ENCODE assay signal across 16 mouse cellular contexts in the genomic region with DNA sequence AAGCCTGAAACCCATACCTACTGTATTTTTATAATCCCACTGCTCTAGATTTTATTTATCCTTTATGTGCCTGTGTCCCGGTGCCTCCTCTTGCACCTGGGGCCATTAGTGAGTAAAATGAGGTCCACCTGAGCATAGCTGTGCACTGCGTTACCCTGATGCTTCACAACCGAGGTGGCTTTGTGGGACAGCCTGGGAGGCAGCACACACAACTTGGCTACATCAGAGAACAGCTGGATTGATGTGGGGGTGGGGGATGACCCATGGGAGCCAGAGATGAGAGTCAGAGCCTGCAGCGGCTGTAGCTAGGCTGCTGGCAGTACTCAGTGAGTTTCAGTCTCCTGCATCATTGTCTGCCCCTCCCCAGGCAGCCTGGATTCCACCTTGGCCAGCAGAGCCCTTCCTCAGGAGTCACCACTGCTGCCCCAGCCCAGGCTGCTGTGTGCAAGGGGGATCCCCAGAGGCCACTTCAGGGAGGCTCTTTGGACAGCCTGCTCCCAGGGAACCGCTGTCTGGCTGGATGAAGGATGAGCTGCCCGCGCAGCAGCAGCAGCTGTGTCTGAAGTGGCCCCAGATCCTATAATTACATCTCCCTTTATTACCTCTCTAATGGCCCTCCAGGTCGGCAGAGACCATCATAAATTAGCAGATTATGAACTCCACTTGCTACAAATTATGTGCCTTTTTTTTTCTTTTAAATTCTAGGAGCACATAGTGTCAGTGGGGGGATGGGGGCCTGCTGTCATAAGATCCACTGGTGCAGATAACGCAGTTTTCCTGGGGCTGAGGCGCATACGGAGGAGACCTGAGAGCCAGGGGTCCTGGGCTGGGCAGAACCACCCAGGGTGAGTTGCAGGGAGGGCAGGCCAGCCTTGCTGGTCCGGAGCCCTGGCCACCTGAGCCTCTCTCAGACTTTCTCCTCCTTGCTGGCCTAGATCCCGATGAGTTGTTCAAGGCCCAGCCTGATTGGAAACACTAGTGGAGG.
A peak's percentile ranks its signal among the peaks of the same experiment; 100 is the strongest.
DNase-seq lines count a peak whose midpoint lies in the region; ATAC-seq and TF ChIP-seq lines count a peak whose summit lies in the region.
"Had no signal": no experiment of that assay in that cellular context is flagged by ENCODE, and none has a peak within 500 bp of the region (broad histone marks: within the 10 kb centered on the region; RNA-seq: fewer than 3 reads in every experiment).

No protein-coding gene starts in this region.

- no peak overlapping the region for H3K4me2 ChIP-seq in kidney, embryonic 16.5 days (replicated peaks; ENCODE audit: low read depth, low read length)
- no peak overlapping the region for H3K4me2 ChIP-seq in hindbrain, embryonic 14.5 days (replicated peaks)
- H3K4me2 ChIP-seq in midbrain, postnatal 0 days (ENCODE audit: low read depth, low read length, poor library complexity, severe bottlenecking) = no peak overlapping the region
- H3K4me2 ChIP-seq: limb, embryonic 13.5 days had no signal

- intact Hi-C loops in left cerebral cortex, postnatal 25 days (cut with DNase I) = no loop called here

- no peak for DNase-seq in kidney, adult 18-20 months
- DNase-seq in brain, embryonic 14.5 days (ENCODE audit: low read depth) = peak; percentile 33
- no peak for DNase-seq in hindbrain, embryonic 14.5 days (ENCODE audit: low spot score)
- DNase-seq in midbrain, postnatal 0 days (ENCODE audit: low spot score) = peak; percentile 12
- no peak for DNase-seq in left cerebral cortex, postnatal 25 days (ENCODE audit: low spot score in 2 of 2)
- DNase-seq in right cerebral cortex, postnatal 25 days = no peak
- no peak for DNase-seq in adrenal gland, postnatal 10 days
- DNase-seq: adrenal gland, postnatal 36 days; cerebellum, adult 2 months; heart, adult 18-20 months; lung, postnatal 36 days; spleen, adult 18-20 months; thymus, adult 2 months had no signal

- H3K4me1 ChIP-seq in kidney, embryonic 16.5 days (ENCODE audit: insufficient read depth, low read length) = 0 out of 2 replicates have a peak, but pooled peaks cover 2% of the 10 kb centered on the region
- peaks cover 9% of the 10 kb centered on the region for H3K4me1 ChIP-seq in hindbrain, embryonic 14.5 days (replicated peaks; ENCODE audit: control insufficient read depth, insufficient read depth, low read length)
- H3K4me1 ChIP-seq in midbrain, postnatal 0 days (ENCODE audit: insufficient read depth, low read length) = no peaks in the 10 kb centered on the region

- ATAC-seq in kidney, embryonic 16.5 days (ENCODE audit: low FRiP score, low TSS enrichment) = peak; percentile 53; the same call in 1 of the 2 replicates
- peak; percentile 68; the same call in 1 of the 2 replicates for ATAC-seq in hindbrain, embryonic 14.5 days (ENCODE audit: low FRiP score)
- ATAC-seq in midbrain, postnatal 0 days (ENCODE audit: low FRiP score) = no peak
- ATAC-seq: CD4-positive, CD25-positive, alpha-beta regulatory T cell, adult 4 months had no signal

- H3K36me3 ChIP-seq in kidney, embryonic 16.5 days (ENCODE audit: insufficient read depth, low read length) = no peaks in the 10 kb centered on the region
- no peaks in the 10 kb centered on the region for H3K36me3 ChIP-seq in hindbrain, embryonic 14.5 days (replicated peaks; ENCODE audit: control insufficient read depth, insufficient read depth)
- H3K36me3 ChIP-seq in midbrain, postnatal 0 days (ENCODE audit: insufficient read depth, low read length) = no peaks in the 10 kb centered on the region
- H3K36me3 ChIP-seq: limb, embryonic 13.5 days had no signal

- H3K4me3 ChIP-seq in kidney, embryonic 16.5 days (ENCODE audit: low read length) = no peak overlapping the region
- H3K4me3 ChIP-seq in hindbrain, embryonic 14.5 days (replicated peaks; ENCODE audit: low read length) = no peak overlapping the region
- no peak overlapping the region for H3K4me3 ChIP-seq in midbrain, postnatal 0 days (ENCODE audit: low read depth, low read length)
- H3K4me3 ChIP-seq: limb, embryonic 13.5 days had no signal

- 24% methylated on average over 13 of the region's 13 CpGs for WGBS in kidney, embryonic 16.5 days
- 34% methylated on average over 13 of the region's 13 CpGs for WGBS in hindbrain, embryonic 14.5 days
- WGBS in midbrain, postnatal 0 days = 52% methylated on average over 13 of the region's 13 CpGs

- no peaks in the 10 kb centered on the region for H3K9me3 ChIP-seq in kidney, embryonic 16.5 days (ENCODE audit: low read length)
- no peaks in the 10 kb centered on the region for H3K9me3 ChIP-seq in hindbrain, embryonic 14.5 days (ENCODE audit: control insufficient read depth, low read length)
- no peaks in the 10 kb centered on the region for H3K9me3 ChIP-seq in midbrain, postnatal 0 days (ENCODE audit: low read length)

- TF ChIP-seq CTCF in brain, embryonic 14.5 days (IDR thresholded peaks at IDR 0.05; ENCODE audit: borderline replicate concordance, extremely low read depth, insufficient read depth, insufficient read length) = no peak
- no peak for TF ChIP-seq CTCF in midbrain, postnatal 0 days (IDR thresholded peaks at IDR 0.05)

- H3K27ac ChIP-seq in kidney, embryonic 16.5 days (ENCODE audit: low read length) = no peak overlapping the region
- peak overlapping the region; percentile 62; the same call in 1 of the 2 replicates for H3K27ac ChIP-seq in hindbrain, embryonic 14.5 days
- H3K27ac ChIP-seq in midbrain, postnatal 0 days (ENCODE audit: low read depth, low read length) = no peak overlapping the region
- H3K27ac ChIP-seq: limb, embryonic 13.5 days had no signal

- no peak for TF ChIP-seq POLR2A in brain, embryonic 14.5 days (IDR thresholded peaks at IDR 0.05; ENCODE audit: borderline replicate concordance, extremely low read depth, insufficient read depth, insufficient read length, poor library complexity, severe bottlenecking)

- H3K9ac ChIP-seq in kidney, embryonic 16.5 days (replicated peaks; ENCODE audit: low read length) = no peak overlapping the region
- no peak overlapping the region for H3K9ac ChIP-seq in hindbrain, embryonic 14.5 days
- H3K9ac ChIP-seq in midbrain, postnatal 0 days (replicated peaks; ENCODE audit: low read length, poor library complexity, severe bottlenecking) = no peak overlapping the region
- H3K9ac ChIP-seq: limb, embryonic 13.5 days had no signal

- no peaks in the 10 kb centered on the region for H3K27me3 ChIP-seq in kidney, embryonic 16.5 days (ENCODE audit: insufficient read depth, low read length)
- no peaks in the 10 kb centered on the region for H3K27me3 ChIP-seq in hindbrain, embryonic 14.5 days (ENCODE audit: control insufficient read depth, insufficient read depth, low read length)
- H3K27me3 ChIP-seq in midbrain, postnatal 0 days (ENCODE audit: insufficient read depth, low read length) = no peaks in the 10 kb centered on the region

Comparison
In these comparisons a context has a peak if more than half of its experiments do, and no peak if none do; other contexts are left out.
1. DNase-seq: peak in brain, embryonic 14.5 days (single experiment) and midbrain, postnatal 0 days (single experiment); none in kidney, adult 18-20 months (single experiment), hindbrain, embryonic 14.5 days (single experiment), left cerebral cortex, postnatal 25 days (0 of 2), right cerebral cortex, postnatal 25 days (single experiment) and adrenal gland, postnatal 10 days (single experiment).